Mouse (Mus musculus) Muller cell, postnatal 12 days (primary cell): ENCODE measurements at regions not wholly inside any gene's neighbourhood (a gene's known extent, or its start where the extent isn't known, plus 50 kb on each side); places are given as distances from the start of the nearest gene placed in this dataset.

Experiments used
- DNase-seq: peaks from one replicate; pipeline ENCODE4 v3.0.0-alpha.2; 2015; ENCODE audit errors: inconsistent ontology term

GRCm38 (mm10) chr4:70844742-70845141, 309.9 kb upstream of the Megf9 start:
- no peak for DNase-seq

GRCm38 (mm10) chr4:70810956-70811316, 276.1 kb upstream of the Megf9 start:
- peak; percentile 55 for DNase-seq

- DNase-seq = peak; percentile 54
These were observed 275.6 kb upstream of the Megf9 start for GRCm38 (mm10) chr4:70810311-70810955.

- peak; percentile 22 for DNase-seq
These were observed 270.1 kb upstream of the Megf9 start for GRCm38 (mm10) chr4:70804925-70805342.

GRCm38 (mm10) chr4:70798483-70798882, 263.7 kb upstream of the Megf9 start:
- no peak for DNase-seq

GRCm38 (mm10) chr4:70797935-70798334, 263.1 kb upstream of the Megf9 start:
- no peak for DNase-seq

- no peak for DNase-seq
These were observed 248.7 kb upstream of the Megf9 start for GRCm38 (mm10) chr4:70783487-70783886.

GRCm38 (mm10) chr4:70781591-70781990, 246.8 kb upstream of the Megf9 start:
- DNase-seq = no peak

GRCm38 (mm10) chr4:70776273-70776672, 241.5 kb upstream of the Megf9 start:
- no peak for DNase-seq

GRCm38 (mm10) chr4:70743425-70743824, 208.6 kb upstream of the Megf9 start:
- no peak for DNase-seq

GRCm38 (mm10) chr4:70742002-70742401, 207.2 kb upstream of the Megf9 start:
- DNase-seq = no peak

GRCm38 (mm10) chr4:70741121-70741520, 206.3 kb upstream of the Megf9 start:
- DNase-seq = peak; percentile 63

- DNase-seq = no peak
These were observed 174.4 kb upstream of the Megf9 start for GRCm38 (mm10) chr4:70709126-70709689.

GRCm38 (mm10) chr4:70705128-70705752, 170.4 kb upstream of the Megf9 start:
- no peak for DNase-seq

- DNase-seq = no peak
These were observed 166.1 kb upstream of the Megf9 start for GRCm38 (mm10) chr4:70700894-70701293.

GRCm38 (mm10) chr4:70664181-70664580, 129.4 kb upstream of the Megf9 start:
- no peak for DNase-seq

GRCm38 (mm10) chr4:70621431-70621837, 86.6 kb upstream of the Megf9 start:
- peak; percentile 31 for DNase-seq

GRCm38 (mm10) chr4:70619636-70620287, 85.0 kb upstream of the Megf9 start:
- no peak for DNase-seq

- DNase-seq = no peak
These were observed 81.0 kb upstream of the Megf9 start for GRCm38 (mm10) chr4:70615794-70616193.

- DNase-seq = no peak
These were observed 79.6 kb upstream of the Megf9 start for GRCm38 (mm10) chr4:70614411-70614810.

- peak; percentile 37 for DNase-seq
These were observed 68.5 kb upstream of the Megf9 start for GRCm38 (mm10) chr4:70603209-70603852.

- DNase-seq = peak; percentile 52
These were observed 66.5 kb upstream of the Megf9 start for GRCm38 (mm10) chr4:70601301-70601700.
